Comparison of ENCODE assay signal across 9 mouse cellular contexts in genomic region chr11:67921827-67922754, GRCm38 (mm10). TPM values are rescaled to one million over a fixed set of nuclear protein-coding genes. Genes with fewer than 3 reads are reported as not detected.
DNase-seq lines count a peak whose midpoint lies in the region; ATAC-seq and TF ChIP-seq lines count a peak whose summit lies in the region.
"Had no signal": no experiment of that assay in that cellular context is flagged by ENCODE, and none has a peak within 500 bp of the region (broad histone marks: within the 10 kb centered on the region; RNA-seq: fewer than 3 reads in every experiment).

Gene Usp43 (minus strand): TSS chr11:67922153.

- H3K4me1 ChIP-seq in erythroblast, embryonic 14.5 days (ENCODE audit: control insufficient read depth) = peaks cover 8% of the 10 kb centered on the region
- H3K4me1 ChIP-seq in lung, embryonic 14.5 days (ENCODE audit: insufficient read depth) = no peaks in the 10 kb centered on the region

- peak; percentile 68 for DNase-seq in embryo, embryonic 9.5 days (ENCODE audit: extremely low spot score)
- peak; percentile 70 to 74 for DNase-seq in heart, adult 9 months (ENCODE audit: low spot score in 2 of 2)
- DNase-seq in kidney, adult 9 months = peak; percentile 94
- DNase-seq in lung, embryonic 14.5 days = peak; percentile 85
- DNase-seq in ovary, postnatal 14 days (ENCODE audit: low spot score) = peak; percentile 58
- peak; percentile 68 to 70 for DNase-seq in urinary bladder, postnatal 4 days (ENCODE audit: low spot score in 2 of 2)

- H3K36me3 ChIP-seq in erythroblast, embryonic 14.5 days (ENCODE audit: control insufficient read depth) = no peaks in the 10 kb centered on the region
- no peaks in the 10 kb centered on the region for H3K36me3 ChIP-seq in lung, embryonic 14.5 days (ENCODE audit: insufficient read depth)

- TF ChIP-seq CTCF in lung, embryonic 14.5 days (IDR thresholded peaks at IDR 0.05; ENCODE audit: low read depth) = no peak

- H3K9me3 ChIP-seq in erythroblast, embryonic 14.5 days (ENCODE audit: control insufficient read depth, low read length) = peaks cover 2% of the 10 kb centered on the region; the same call in 1 of the 2 replicates
- H3K9me3 ChIP-seq in lung, embryonic 14.5 days (ENCODE audit: low read depth, low read length) = no peaks in the 10 kb centered on the region

- no peak for ATAC-seq in erythroblast, adult 5-6 weeks (replicated peaks; ENCODE audit: low FRiP score, poor library complexity, severe bottlenecking)
- peak; percentile 77 for ATAC-seq in lung, embryonic 14.5 days (ENCODE audit: insufficient read depth)

- H3K27me3 ChIP-seq in erythroblast, embryonic 14.5 days (ENCODE audit: control insufficient read depth) = peaks cover 39% of the 10 kb centered on the region
- H3K27me3 ChIP-seq in lung, embryonic 14.5 days (ENCODE audit: insufficient read depth, low read length) = peaks cover 23% of the 10 kb centered on the region

- H3K27ac ChIP-seq in lung, embryonic 14.5 days (ENCODE audit: low read depth) = peak within 1 kb of the TSS; percentile 89

- WGBS in lung, embryonic 14.5 days = under 1% methylated on average over 71 of the region's 80 CpGs

- H3K4me3 ChIP-seq in erythroblast, embryonic 14.5 days (replicated peaks) = peak within 1 kb of the TSS; percentile 41
- peak within 1 kb of the TSS; percentile 67 for H3K4me3 ChIP-seq in lung, embryonic 14.5 days (ENCODE audit: low read depth, low read length)

- H3K4me2 ChIP-seq in lung, embryonic 14.5 days = peak within 1 kb of the TSS; percentile 100

- H3K9ac ChIP-seq in lung, embryonic 14.5 days = peak within 1 kb of the TSS; percentile 58

RNA-seq across cellular contexts. Expression of gene Usp43, which starts in this region (rescaled TPM):
- not detected in 2 replicates for polyA plus RNA-seq in erythroblast, embryonic 14.5 days (2012)
- not detected in 2 replicates for total RNA-seq in erythroblast, adult 5-6 weeks (2015; ENCODE audit: low replicate concordance)
- not detected in 2 replicates for total RNA-seq in erythroblast, adult 5-6 weeks (2017; ENCODE audit: low replicate concordance)
- 3.4 and 4.5 TPM in 2 replicates for polyA plus RNA-seq in lung, embryonic 14.5 days (2014; fragmentation: Nextera tagmentation; extraction: Ambion mirVana)
- total RNA-seq: MEL had no signal
